Mouse (Mus musculus): Measurements from ENCODE around the gene Cd79a.

Gene Cd79a

DNA sequence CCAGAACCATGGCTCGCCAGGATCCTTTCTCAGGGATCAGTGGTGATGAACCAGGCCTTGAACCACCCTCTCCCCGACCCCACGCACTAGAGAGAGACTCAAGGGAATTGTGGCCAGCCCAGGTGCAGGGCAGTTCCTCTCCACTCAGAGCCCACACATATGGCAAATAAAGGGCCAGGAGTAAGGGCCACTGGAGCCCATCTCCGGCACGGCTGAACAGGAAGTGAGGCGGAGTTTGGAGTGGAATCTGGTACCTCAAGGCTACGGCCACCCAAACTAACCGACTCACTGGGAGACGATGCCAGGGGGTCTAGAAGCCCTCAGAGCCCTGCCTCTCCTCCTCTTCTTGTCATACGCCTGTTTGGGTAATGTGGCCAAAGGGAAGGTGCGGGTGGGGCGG lies at the start of gene Cd79a:
Gene Cd79a, plus strand, starts transcription at position 158 of the 400 bp plus-strand sequence.
- peak; percentile 92 to 95 for DNase-seq

DNA sequence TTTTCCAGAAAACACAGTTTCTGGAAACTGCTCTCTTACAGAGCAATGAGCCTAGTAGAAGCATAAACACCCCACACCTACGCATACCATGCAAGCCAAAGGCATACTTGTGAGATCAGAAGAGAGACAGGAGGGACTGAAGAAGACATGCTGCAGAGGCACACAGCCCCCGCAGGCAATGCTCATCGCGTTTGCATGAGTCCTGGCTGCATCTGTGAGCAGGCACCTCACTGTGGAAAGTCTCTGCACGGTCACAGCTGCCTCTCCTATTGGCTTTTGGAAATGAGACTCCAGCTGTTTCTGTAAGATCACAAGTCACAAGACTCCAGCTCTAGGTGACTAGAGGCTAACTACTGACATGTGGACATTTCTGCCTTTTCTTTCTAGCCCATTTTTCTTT lies 47.0 kb upstream of the Cd79a start:
- no peak for DNase-seq

- DNase-seq = no peak
These were observed 46.3 kb upstream of the Cd79a start for GRCm38 (mm10) chr7:24850899-24851303.

GRCm38 (mm10) chr7:24851596-24852325 lies 45.4 kb upstream of the Cd79a start:
- DNase-seq = no peak

DNA sequence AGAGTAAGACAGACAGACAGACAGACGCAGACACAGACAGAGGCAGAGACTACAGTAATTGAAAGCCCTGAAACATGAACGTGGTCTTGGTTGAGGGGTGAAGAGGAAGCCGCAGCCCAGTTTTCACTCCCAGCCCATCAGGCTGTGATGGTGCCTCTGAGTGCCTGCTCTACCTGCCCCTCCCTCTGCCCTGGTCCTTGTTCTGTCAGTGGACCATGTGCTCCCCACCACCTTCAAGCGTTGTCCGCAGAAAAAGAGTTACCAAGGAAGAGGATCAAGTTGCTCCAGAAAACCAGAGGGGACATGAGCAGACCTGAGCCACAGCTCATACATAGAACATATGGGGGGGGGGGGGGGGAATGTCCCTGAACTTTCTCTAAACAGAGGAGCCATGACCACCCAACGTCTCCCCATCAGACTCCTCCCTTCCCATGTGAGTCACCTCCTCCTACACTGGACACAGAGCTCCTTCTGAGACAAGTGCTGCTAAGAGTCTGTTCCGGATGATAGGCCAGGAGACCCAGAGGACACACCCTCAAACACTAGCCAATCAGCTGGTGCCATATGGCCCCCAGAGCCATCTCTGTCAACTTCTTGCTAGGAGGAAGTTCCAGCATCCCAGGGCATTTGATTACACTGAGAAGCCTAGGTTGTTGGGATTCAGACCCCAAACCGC lies 44.5 kb upstream of the Cd79a start:
- no peak for DNase-seq

GRCm38 (mm10) chr7:24853233-24853563 lies 44.0 kb upstream of the Cd79a start:
- no peak for DNase-seq

DNA sequence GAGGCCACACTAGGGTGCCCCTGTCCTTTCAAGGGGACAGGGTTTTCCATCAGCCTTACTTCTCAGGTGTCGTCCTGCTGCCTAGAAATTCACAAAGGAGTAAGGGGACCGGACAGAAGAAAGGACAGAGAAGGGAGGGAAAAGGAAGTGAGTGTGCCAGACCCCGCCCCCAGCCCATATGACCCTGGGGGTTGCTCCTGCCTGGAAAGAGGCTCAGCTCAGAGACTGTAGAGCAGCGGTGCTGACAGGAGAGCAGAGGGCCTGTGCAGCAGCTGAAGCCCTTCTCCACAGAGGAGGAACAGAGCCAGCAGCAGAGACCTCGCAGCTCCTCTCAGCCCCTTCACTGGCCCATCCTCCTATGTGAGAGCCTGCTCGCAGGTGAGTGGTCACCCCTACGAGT lies 43.5 kb upstream of the Cd79a start:
- no peak for DNase-seq

DNA sequence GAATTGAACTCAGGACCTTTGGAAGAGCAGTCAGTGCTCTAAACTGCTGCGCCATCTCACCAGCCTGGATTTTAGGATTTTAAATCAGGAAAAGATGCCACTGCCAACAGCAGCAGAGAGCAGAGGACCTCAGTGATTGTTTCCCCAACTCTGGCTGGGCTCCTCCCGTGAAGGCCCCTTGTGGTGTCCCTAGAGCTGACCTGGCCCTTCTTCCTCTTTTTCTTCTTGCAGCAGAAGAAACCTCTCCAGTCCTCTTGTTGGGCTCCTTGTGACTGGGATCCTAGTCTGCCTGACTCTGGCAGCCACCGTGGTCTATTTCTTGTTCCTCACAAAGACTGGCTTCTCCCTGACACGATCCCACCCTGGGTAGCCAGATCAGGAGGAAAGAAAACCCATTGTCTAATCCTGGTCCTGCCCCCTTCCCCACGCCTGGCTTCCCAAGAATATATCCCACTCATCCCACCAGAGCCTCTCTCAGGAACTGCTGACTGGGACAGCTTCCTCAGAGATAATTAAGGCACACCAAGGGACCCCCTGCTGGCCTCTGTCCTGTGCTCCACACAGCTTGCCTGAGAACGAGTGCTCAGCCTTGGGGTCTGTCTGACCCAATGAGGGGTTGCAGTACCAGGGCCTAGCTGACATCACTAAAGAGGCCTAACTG lies 40.6 kb upstream of the Cd79a start:
- no peak for DNase-seq

- no peak for DNase-seq
These were observed 37.9 kb upstream of the Cd79a start for GRCm38 (mm10) chr7:24859234-24859633.

GRCm38 (mm10) chr7:24861913-24862312 lies 35.3 kb upstream of the Cd79a start, which contains the start of gene Gm9844:
Gene Gm9844 (plus strand): TSS chr7:24862213.
- no peak for DNase-seq

- no peak for DNase-seq
These were observed 34.3 kb upstream of the Cd79a start for GRCm38 (mm10) chr7:24862853-24863252.

GRCm38 (mm10) chr7:24864156-24864555 lies 33.0 kb upstream of the Cd79a start:
- no peak for DNase-seq

GRCm38 (mm10) chr7:24869080-24869479 lies 28.1 kb upstream of the Cd79a start:
- no peak for DNase-seq

DNA sequence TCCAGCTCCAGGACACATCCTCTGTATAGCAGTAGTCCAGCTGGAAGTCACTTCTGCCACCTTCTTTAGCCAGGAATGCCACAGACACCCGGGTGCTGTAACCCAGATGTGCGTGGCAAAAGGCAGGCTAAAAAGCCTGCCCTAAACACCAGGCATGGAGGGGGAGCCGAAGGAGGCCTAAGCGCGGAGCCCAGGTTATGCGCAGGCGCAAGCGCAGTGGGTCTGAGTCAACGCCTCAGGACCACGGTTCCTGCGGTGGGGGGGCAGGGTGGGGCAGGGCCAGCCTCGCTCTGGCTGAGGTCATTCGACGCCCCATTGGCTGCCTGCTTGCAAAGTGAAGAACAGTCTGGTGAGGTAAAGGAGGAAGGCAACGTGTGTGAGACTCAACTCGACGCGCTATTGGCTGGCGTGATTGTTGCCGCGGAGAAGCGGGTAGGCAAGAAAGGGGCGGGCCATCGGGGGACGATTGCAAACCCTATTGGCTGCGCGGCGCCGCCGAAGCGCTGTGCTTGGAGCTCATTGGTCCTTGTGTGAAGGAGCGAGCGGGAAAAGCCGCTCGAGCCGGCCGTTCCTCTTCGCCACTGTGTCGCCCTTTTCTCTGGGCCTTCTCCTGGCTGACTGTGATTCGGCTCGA lies 27.5 kb upstream of the Cd79a start, which contains the start of the genes Lypd4 and Dmrtc2:
Gene Lypd4, minus strand, starts transcription at position 410 of the 634 bp plus-strand sequence.
Gene Dmrtc2, plus strand, starts transcription at position 526 of the 634 bp plus-strand sequence.
- no peak for DNase-seq

DNA sequence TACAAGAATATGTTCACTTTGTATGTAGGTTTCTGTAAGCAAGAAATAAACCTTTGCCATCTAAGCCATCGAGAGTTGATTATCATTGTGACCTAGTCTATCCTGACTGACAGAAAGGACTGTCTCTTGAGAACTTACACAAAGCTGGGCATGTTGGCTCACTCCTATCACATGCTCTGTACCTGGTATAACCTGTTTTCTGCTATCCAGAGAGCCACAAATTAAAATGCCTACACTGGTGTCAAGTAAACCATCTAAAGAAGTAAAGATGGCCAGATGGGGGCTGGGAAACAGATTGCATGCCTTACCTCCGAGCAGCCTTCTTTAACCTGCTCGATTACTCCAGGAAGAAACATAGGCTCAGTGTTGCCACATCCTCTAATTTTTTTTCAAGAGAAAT lies 19.6 kb upstream of the Cd79a start:
- no peak for DNase-seq

GRCm38 (mm10) chr7:24879620-24880019 lies 17.6 kb upstream of the Cd79a start:
- no peak for DNase-seq

- no peak for DNase-seq
These were observed 14.6 kb upstream of the Cd79a start for GRCm38 (mm10) chr7:24882416-24883199.

DNA sequence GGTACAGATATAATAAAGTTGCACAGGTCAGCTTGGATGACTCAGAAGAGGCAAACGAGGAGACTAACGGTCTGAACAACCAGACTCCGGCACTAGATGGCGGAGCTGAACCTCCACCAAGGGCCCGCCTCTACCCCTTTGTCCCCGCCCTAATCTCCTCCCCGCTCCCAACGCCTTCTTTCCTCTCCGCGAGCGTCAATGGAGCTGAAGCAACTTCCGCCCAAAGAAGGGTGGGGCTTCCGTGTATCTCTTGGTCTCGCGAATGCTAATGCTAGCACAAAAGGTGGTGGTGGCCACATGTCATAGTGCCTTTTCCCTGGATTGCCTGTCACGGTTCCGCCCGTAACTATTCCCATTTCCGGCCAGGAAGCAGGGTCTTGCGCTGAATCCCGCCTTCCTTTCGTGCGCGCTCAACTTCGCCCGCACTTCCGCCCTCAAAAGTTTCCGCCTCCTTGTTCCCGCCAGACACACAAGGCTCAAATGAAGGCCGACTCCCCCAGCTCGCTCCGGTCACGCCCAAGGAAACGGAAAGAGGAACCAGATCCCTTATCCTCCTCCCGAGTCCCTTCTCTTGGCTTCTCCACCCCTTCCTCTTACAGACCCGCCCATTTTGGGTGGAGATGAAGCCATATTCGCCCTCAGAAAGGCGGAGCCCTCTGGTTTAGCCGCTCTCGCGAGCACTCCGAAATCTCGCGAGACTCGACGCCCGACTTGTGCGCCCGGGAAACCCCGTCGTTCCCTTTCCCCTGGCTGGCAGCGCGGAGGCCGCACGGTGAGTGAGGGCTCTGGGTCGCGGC lies 13.1 kb upstream of the Cd79a start, which contains the start of gene Rps19:
Gene Rps19, plus strand, starts transcription at position 476 of the 797 bp plus-strand sequence.
- peak; percentile 98 to 99 for DNase-seq

GRCm38 (mm10) chr7:24884693-24885291 lies 12.4 kb upstream of the Cd79a start:
- no peak for DNase-seq

DNA sequence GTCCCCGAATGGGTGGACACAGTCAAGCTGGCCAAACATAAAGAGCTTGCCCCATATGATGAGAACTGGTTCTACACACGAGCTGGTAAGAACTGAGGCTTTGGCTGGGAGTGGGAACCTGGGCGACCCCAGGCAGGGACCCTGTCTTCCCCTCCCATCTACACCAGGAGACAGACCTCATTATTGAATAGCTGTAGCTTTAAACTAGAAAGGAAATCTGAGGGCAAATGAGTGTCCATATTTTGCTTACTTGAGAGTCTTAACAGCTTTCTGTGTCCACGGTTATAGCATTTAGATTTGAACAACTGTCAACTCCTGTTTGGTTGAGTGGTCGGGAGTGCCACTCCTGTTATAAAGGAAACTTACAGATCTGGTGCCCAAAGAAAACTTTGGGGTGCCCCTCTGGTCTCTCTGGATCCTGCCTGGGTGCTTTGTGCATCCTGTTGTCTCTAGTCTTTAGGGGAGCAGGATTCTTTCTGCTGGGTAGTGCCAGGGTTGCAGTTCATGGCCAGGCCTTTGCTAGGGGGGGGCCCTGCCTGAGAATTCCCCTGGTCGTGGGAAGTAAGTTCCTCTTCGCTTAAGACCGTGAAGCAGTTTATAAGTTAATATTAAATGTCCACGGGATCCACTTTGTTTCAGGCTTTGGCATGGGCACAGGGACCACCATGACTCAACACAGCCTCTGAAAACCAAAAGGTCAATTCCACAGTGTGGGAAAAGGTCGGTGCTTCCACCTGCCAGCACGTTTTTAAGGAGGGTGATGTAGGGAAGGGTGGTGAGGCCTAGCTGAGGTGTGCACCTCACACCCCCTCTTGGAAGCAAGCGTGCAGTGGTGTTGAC lies 11.5 kb upstream of the Cd79a start:
- DNase-seq = no peak

All from B cell, adult 2 months (primary cell).